In the genomic region with DNA sequence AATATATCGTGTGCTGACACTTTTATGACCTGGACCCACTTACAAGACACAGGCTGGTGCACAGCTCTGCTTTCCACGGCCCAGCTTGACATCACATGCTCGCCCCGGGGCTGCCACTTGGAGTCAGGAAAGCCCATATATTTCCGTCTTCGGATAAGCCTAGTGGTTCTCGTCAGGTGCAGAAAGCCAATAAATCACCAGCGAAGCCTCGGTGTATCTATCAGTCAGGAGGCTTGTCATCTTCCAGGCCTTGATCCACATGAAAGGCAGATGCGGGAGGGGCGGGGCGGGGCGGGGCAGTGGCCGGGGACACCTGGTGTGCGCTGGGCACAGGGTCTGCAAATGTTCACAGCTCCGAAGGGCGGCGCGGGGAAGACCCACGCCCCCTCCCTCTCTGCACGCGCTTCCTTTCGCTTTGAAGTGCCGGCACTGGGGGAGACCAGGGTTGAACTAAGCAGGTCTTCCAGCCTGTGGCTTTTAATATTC, we compare ENCODE assay signal across 9 mouse cellular contexts. TPM values are rescaled to one million over a fixed set of nuclear protein-coding genes. Genes with fewer than 3 reads are reported as not detected.
DNase-seq lines count a peak whose midpoint lies in the region; ATAC-seq and TF ChIP-seq lines count a peak whose summit lies in the region.
"Had no signal": no experiment of that assay in that cellular context is flagged by ENCODE, and none has a peak within 500 bp of the region (broad histone marks: within the 10 kb centered on the region; RNA-seq: fewer than 3 reads in every experiment).

No protein-coding gene starts in this region.

- H3K27me3 ChIP-seq in heart, embryonic 11.5 days (ENCODE audit: control insufficient read depth, insufficient read depth, low read length) = no peaks in the 10 kb centered on the region
- H3K27me3 ChIP-seq in forebrain, postnatal 0 days (ENCODE audit: insufficient read depth, low read length) = no peaks in the 10 kb centered on the region
- no peaks in the 10 kb centered on the region for H3K27me3 ChIP-seq in liver, postnatal 0 days (ENCODE audit: insufficient read depth, low read length)

- H3K27ac ChIP-seq in heart, embryonic 11.5 days (ENCODE audit: low read depth, low read length) = no peak overlapping the region
- H3K27ac ChIP-seq in forebrain, postnatal 0 days (ENCODE audit: low read depth, low read length) = no peak overlapping the region
- no peak overlapping the region for H3K27ac ChIP-seq in liver, postnatal 0 days (ENCODE audit: low read depth)

- ATAC-seq in heart, embryonic 11.5 days (replicated peaks; ENCODE audit: insufficient number of reproducible peaks, low FRiP score, low TSS enrichment) = no peak
- ATAC-seq in forebrain, postnatal 0 days = peak; percentile 76
- ATAC-seq in liver, postnatal 0 days = no peak

- no peak for TF ChIP-seq POLR2A in brain, embryonic 14.5 days (IDR thresholded peaks at IDR 0.05; ENCODE audit: borderline replicate concordance, extremely low read depth, insufficient read depth, insufficient read length, poor library complexity, severe bottlenecking)

- H3K36me3 ChIP-seq in heart, embryonic 11.5 days (ENCODE audit: control insufficient read depth, insufficient read depth, low read length) = no peaks in the 10 kb centered on the region
- H3K36me3 ChIP-seq in forebrain, postnatal 0 days (ENCODE audit: insufficient read depth) = no peaks in the 10 kb centered on the region
- H3K36me3 ChIP-seq in liver, postnatal 0 days (replicated peaks; ENCODE audit: insufficient read depth, low read length) = no peaks in the 10 kb centered on the region

- H3K4me2 ChIP-seq in heart, embryonic 11.5 days = peak overlapping the region; percentile 72
- peak overlapping the region; percentile 63 for H3K4me2 ChIP-seq in forebrain, postnatal 0 days (ENCODE audit: low read depth)
- peak overlapping the region; percentile 55; the same call in 1 of the 2 replicates for H3K4me2 ChIP-seq in liver, postnatal 0 days (ENCODE audit: low read depth, low read length)

- intact Hi-C loops in heart, postnatal 10 days (cut with DNase I) = no loop called here

- TF ChIP-seq EP300 in liver, postnatal 0 days (IDR thresholded peaks at IDR 0.05; ENCODE audit: low read depth) = no peak

- 0 out of 2 replicates have a peak, but pooled peaks cover 4% of the 10 kb centered on the region for H3K4me1 ChIP-seq in heart, embryonic 11.5 days (ENCODE audit: control insufficient read depth, insufficient read depth, low read length)
- peaks cover 4% of the 10 kb centered on the region; the same call in 1 of the 2 replicates for H3K4me1 ChIP-seq in forebrain, postnatal 0 days (ENCODE audit: insufficient read depth)
- peaks cover 6% of the 10 kb centered on the region; the same call in 1 of the 2 replicates for H3K4me1 ChIP-seq in liver, postnatal 0 days (ENCODE audit: insufficient read depth)

- no peak for TF ChIP-seq CTCF in brain, embryonic 14.5 days (IDR thresholded peaks at IDR 0.05; ENCODE audit: borderline replicate concordance, extremely low read depth, insufficient read depth, insufficient read length)
- peak; percentile 12; the same call in 1 of the 2 replicates for TF ChIP-seq CTCF in forebrain, postnatal 0 days (IDR thresholded peaks at IDR 0.05; ENCODE audit: low read depth)
- TF ChIP-seq CTCF in liver, postnatal 0 days (IDR thresholded peaks at IDR 0.05; ENCODE audit: low read depth) = no peak

- WGBS in heart, embryonic 11.5 days (ENCODE audit: insufficient replicate concordance) = 7% methylated on average over 24 of the region's 24 CpGs
- WGBS in forebrain, postnatal 0 days = 16% methylated on average over 24 of the region's 24 CpGs
- 8% methylated on average over 23 of the region's 24 CpGs for WGBS in liver, postnatal 0 days (ENCODE audit: insufficient replicate concordance)

- H3K9me3 ChIP-seq in heart, embryonic 11.5 days (replicated peaks; ENCODE audit: control insufficient read depth, low read length) = no peaks in the 10 kb centered on the region
- H3K9me3 ChIP-seq in forebrain, postnatal 0 days (ENCODE audit: low read length) = no peaks in the 10 kb centered on the region
- no peaks in the 10 kb centered on the region for H3K9me3 ChIP-seq in liver, postnatal 0 days (ENCODE audit: low read length)

- DNase-seq in heart, postnatal 10 days = no peak
- DNase-seq in brain, embryonic 14.5 days (ENCODE audit: low read depth) = peak; percentile 75
- peak; percentile 10 for DNase-seq in forebrain, postnatal 0 days
- no peak for DNase-seq in liver, postnatal 0 days
- DNase-seq in urinary bladder, postnatal 36 days (ENCODE audit: low spot score in 2 of 2) = no peak
- DNase-seq in adrenal gland, postnatal 4 days (ENCODE audit: low spot score in 2 of 2) = no peak
- DNase-seq in layer of hippocampus, postnatal 25 days (ENCODE audit: extremely low spot score in 1 of 2, low spot score in 1 of 2) = no peak

- H3K9ac ChIP-seq in heart, embryonic 11.5 days (ENCODE audit: low read depth, low read length) = no peak overlapping the region
- peak overlapping the region; percentile 41 for H3K9ac ChIP-seq in forebrain, postnatal 0 days
- no peak overlapping the region for H3K9ac ChIP-seq in liver, postnatal 0 days (replicated peaks)

- peak overlapping the region; percentile 42 for H3K4me3 ChIP-seq in heart, embryonic 11.5 days (ENCODE audit: low read depth, low read length)
- peak overlapping the region; percentile 32 for H3K4me3 ChIP-seq in forebrain, postnatal 0 days (ENCODE audit: low read depth, low read length)
- peak overlapping the region; percentile 19; the same call in 1 of the 2 replicates for H3K4me3 ChIP-seq in liver, postnatal 0 days (ENCODE audit: low read depth, low read length)

RNA-seq across cellular contexts. Expression of a gene that starts 48.1 kb away (rescaled TPM):
- polyA plus RNA-seq in heart, embryonic 11.5 days (2014; fragmentation: Nextera tagmentation; extraction: Ambion mirVana) = 0.07 and 0.24 TPM in 2 replicates
- not detected for total RNA-seq in heart, postnatal 10 days (2021)
- polyA plus RNA-seq in brain, embryonic 14.5 days (2012; rRNA removed) = not detected in 2 replicates
- not detected in 2 replicates for total RNA-seq in forebrain, postnatal 0 days (2014; rRNA removed)
- polyA plus RNA-seq in forebrain, postnatal 0 days (2015; fragmentation: Nextera tagmentation; extraction: Ambion mirVana) = not detected in 2 replicates
- 34.5 and 36.6 TPM in 2 replicates for polyA plus RNA-seq in liver, postnatal 0 days (2015; fragmentation: Nextera tagmentation; extraction: Ambion mirVana)
- 100 to 1,000 TPM in 1 of 2 experiments, 10 to 100 TPM in 1; 93.8 to 102 TPM for total RNA-seq in adrenal gland, postnatal 4 days (2021)
- total RNA-seq in layer of hippocampus, postnatal 25 days (2021) = not detected
- polyA plus RNA-seq: cortical plate, adult 2 months had no signal

Comparison
In these comparisons a context has a peak if more than half of its experiments do, and no peak if none do; other contexts are left out.
1. DNase-seq: peak in brain, embryonic 14.5 days (single experiment) and forebrain, postnatal 0 days (single experiment); none in heart, postnatal 10 days (0 of 2), liver, postnatal 0 days (single experiment), urinary bladder, postnatal 36 days (0 of 2), adrenal gland, postnatal 4 days (0 of 2) and layer of hippocampus, postnatal 25 days (0 of 2).
2. RNA of a gene that starts 48.1 kb away (total RNA-seq): 93.8 to 102 TPM in adrenal gland, postnatal 4 days; not detected in heart, postnatal 10 days, not detected in forebrain, postnatal 0 days and not detected in layer of hippocampus, postnatal 25 days; every median in the first group is over 10 times any median in the second.
3. Peak in every context shown above with its lines, with median percentiles within 50 percentile points of each other: H3K4me2 ChIP-seq and H3K4me3 ChIP-seq.